Mouse (Mus musculus) cerebellum, postnatal 14 days (tissue): ENCODE results near the gene Elp4.
A peak's percentile ranks its signal among the peaks of the same experiment; 100 is the strongest.

Experiments
- DNase-seq, 2 experiments: peaks; one replicate each; pipeline ENCODE4 v3.0.0; 2021; ENCODE audit warnings: mixed read lengths in 2 of 2

Elp4 gene

GRCm38 (mm10) chr2:105715409-105716115 is 188.8 kb downstream of the Elp4 start:
- peak in 1 of 2 experiments; percentile 22 for DNase-seq

GRCm38 (mm10) chr2:105710511-105710910 is 193.9 kb downstream of the Elp4 start:
- DNase-seq: no peak

GRCm38 (mm10) chr2:105709126-105709525 is 195.2 kb downstream of the Elp4 start:
- peak; percentile 70 to 74 for DNase-seq

GRCm38 (mm10) chr2:105705320-105705719 is 199.0 kb downstream of the Elp4 start:
- peak; percentile 60 to 74 for DNase-seq

- peak; percentile 76 to 82 for DNase-seq
These were observed 201.8 kb downstream of the Elp4 start for GRCm38 (mm10) chr2:105702586-105702985.

- DNase-seq: peak in 1 of 2 experiments; percentile 31
These were observed 202.6 kb downstream of the Elp4 start for GRCm38 (mm10) chr2:105701781-105702180.

GRCm38 (mm10) chr2:105698631-105699030 is 205.7 kb downstream of the Elp4 start:
- DNase-seq: peak; percentile 43

GRCm38 (mm10) chr2:105697741-105698140 is 206.6 kb downstream of the Elp4 start:
- DNase-seq: peak in 1 of 2 experiments; percentile 26

- DNase-seq: peak in 1 of 2 experiments; percentile 51
These were observed 213.1 kb downstream of the Elp4 start for GRCm38 (mm10) chr2:105691296-105691695.

GRCm38 (mm10) chr2:105689771-105690639 is 214.4 kb downstream of the Elp4 start:
- peak; percentile 79 to 80 for DNase-seq

- DNase-seq: peak in 1 of 2 experiments; percentile 79
These were observed 215.0 kb downstream of the Elp4 start for GRCm38 (mm10) chr2:105689304-105689770.

- DNase-seq: peak; percentile 66 to 77
These were observed 215.7 kb downstream of the Elp4 start for GRCm38 (mm10) chr2:105688436-105689303.

GRCm38 (mm10) chr2:105688011-105688410 is 216.4 kb downstream of the Elp4 start:
- peak in 1 of 2 experiments; percentile 59 for DNase-seq

GRCm38 (mm10) chr2:105687317-105687991 is 216.9 kb downstream of the Elp4 start:
- peak; percentile 88 to 89 for DNase-seq

- DNase-seq: peak; percentile 63 to 68
These were observed 217.7 kb downstream of the Elp4 start for GRCm38 (mm10) chr2:105686363-105687316.

GRCm38 (mm10) chr2:105685651-105686050 is 218.7 kb downstream of the Elp4 start:
- peak; percentile 55 to 65 for DNase-seq

GRCm38 (mm10) chr2:105684991-105685650 is 219.2 kb downstream of the Elp4 start:
- DNase-seq: peak; percentile 37 to 68

GRCm38 (mm10) chr2:105683771-105684410 is 220.5 kb downstream of the Elp4 start:
- peak; percentile 71 to 75 for DNase-seq

GRCm38 (mm10) chr2:105682634-105683351 is 221.6 kb downstream of the Elp4 start:
- peak; percentile 66 to 77 for DNase-seq
